Mouse (Mus musculus) midbrain, embryonic 13.5 days (tissue): ENCODE data around the gene Pex6. TPM values are rescaled to one million over a fixed set of nuclear protein-coding genes. Genes with fewer than 3 reads are reported as not detected.

Experiments
- ATAC-seq: fragments of 200-750 bp; cut with Nextera tagmentation; 2 replicates; pipeline ENCODE4 v1.8.0; 2017; ENCODE audit warnings: mild to moderate bottlenecking, moderate TSS enrichment, moderate library complexity
- H3K27ac ChIP-seq: fragments of 300-500 bp; sonication (generic); 2 replicates; pipeline ENCODE4 v1.5.1; 2015; ENCODE audit warnings: inconsistent platforms, mild to moderate bottlenecking, moderate library complexity
- H3K27me3 ChIP-seq: fragments of 300-500 bp; sonication (generic); 2 replicates; pipeline ENCODE4 v1.6.1; 2015; ENCODE audit warnings: mild to moderate bottlenecking, inconsistent platforms
- H3K36me3 ChIP-seq: fragments of 300-500 bp; sonication (generic); 2 replicates; pipeline ENCODE4 v1.6.1; 2015; ENCODE audit warnings: mild to moderate bottlenecking, inconsistent platforms
- H3K4me1 ChIP-seq: fragments of 300-500 bp; sonication (generic); replicated peaks from 2 replicates; pipeline ENCODE4 v1.6.1; 2015; ENCODE audit warnings: inconsistent platforms
- H3K4me2 ChIP-seq: fragments of 300-500 bp; sonication (generic); replicated peaks from 2 replicates; pipeline ENCODE4 v1.6.1; 2015; ENCODE audit warnings: moderate library complexity, mild to moderate bottlenecking, inconsistent platforms
- H3K4me3 ChIP-seq: fragments of 300-500 bp; sonication (generic); replicated peaks from 2 replicates; pipeline ENCODE4 v1.5.1; 2015; ENCODE audit warnings: mild to moderate bottlenecking, inconsistent platforms
- H3K9ac ChIP-seq: fragments of 300-500 bp; sonication (generic); replicated peaks from 2 replicates; pipeline ENCODE4 v1.6.1; 2015; ENCODE audit warnings: mild to moderate bottlenecking, inconsistent platforms
- H3K9me3 ChIP-seq: fragments of 300-500 bp; sonication (generic); 2 replicates; pipeline ENCODE4 v1.6.1; 2016; ENCODE audit warnings: mild to moderate bottlenecking, inconsistent platforms
- WGBS: fragments of 180-500 bp; shearing (Covaris S2); methylation state at CpG from one replicate; pipeline ENCODE4 v1.1.7; 2015; 5-methylcytosine and 5-hydroxymethylcytosine counted together
- polyA plus RNA-seq: library from polyadenylated mRNA; unstranded; fragments of >200 nt; fragmentation: Nextera tagmentation; extraction: Ambion mirVana; gene quantifications from 2 replicates; pipeline ENCODE4 v1.2.1, GENCODE M21; 2015

The Pex6 gene
- polyA plus RNA-seq, 1 experiment from 2014 or later, result 24.3 TPM

DNA sequence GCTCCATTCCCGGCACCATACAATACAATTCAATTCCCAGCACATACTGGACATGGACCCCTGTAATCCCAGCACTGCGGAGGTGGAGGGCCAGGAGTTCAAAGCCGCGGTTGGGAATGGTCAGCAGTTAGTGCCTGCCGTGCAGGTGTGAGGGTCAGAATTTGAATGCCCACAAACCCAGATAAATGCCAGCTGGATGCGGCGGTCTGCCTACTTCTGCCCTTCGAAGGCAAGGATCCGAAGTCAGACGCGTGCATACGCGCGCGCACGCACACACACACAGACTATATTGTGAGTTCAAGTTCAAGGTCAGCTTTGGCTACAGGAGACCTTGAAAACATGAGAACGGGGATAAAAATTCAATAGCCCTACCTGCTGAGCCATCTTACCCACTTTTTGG lies 60.4 kb downstream of the Pex6 start:
- Histone ChIP-seq H3K27me3 (no peaks in the 10 kb centered on the region), H3K4me2 (peak overlapping the region; percentile 96), H3K4me1 (peaks cover 23% of the 10 kb centered on the region), H3K9me3 (no peaks in the 10 kb centered on the region), H3K4me3 (peak overlapping the region; percentile 90), H3K27ac (0 out of 2 replicates have a peak overlapping the region, but pooled peaks have one; percentile 77), H3K9ac (peak overlapping the region; percentile 88), H3K36me3 (peaks cover 27% of the 10 kb centered on the region)
- 70% methylated on average over 17 of the region's 17 CpGs for WGBS
- no peak for ATAC-seq

- ATAC-seq, result peak; percentile 53
- Histone ChIP-seq H3K4me2 (peak overlapping the region; percentile 96), H3K36me3 (peaks cover 31% of the 10 kb centered on the region), H3K9ac (peak overlapping the region; percentile 88), H3K27ac (peak overlapping the region; percentile 77; the same call in 1 of the 2 replicates), H3K4me3 (peak overlapping the region; percentile 90), H3K4me1 (peaks cover 23% of the 10 kb centered on the region), H3K9me3 (no peaks in the 10 kb centered on the region), H3K27me3 (no peaks in the 10 kb centered on the region)
- 7% methylated on average over 5 of the region's 5 CpGs for WGBS
Observed at GRCm38 (mm10) chr17:46772038-46772403, 60.8 kb downstream of the Pex6 start.

GRCm38 (mm10) chr17:46772404-46773277 lies 61.4 kb downstream of the Pex6 start, which contains the start of gene 2310039H08Rik:
Gene 2310039H08Rik (plus strand): TSS chr17:46772635.
- peak within 1 kb of the TSS; percentile 77 for H3K27ac ChIP-seq
- H3K9me3 ChIP-seq, result no peaks in the 10 kb centered on the region
- peak; percentile 95 for ATAC-seq
- peak within 1 kb of the TSS; percentile 96 for H3K4me2 ChIP-seq
- peak within 1 kb of the TSS; percentile 90 for H3K4me3 ChIP-seq
- H3K9ac ChIP-seq, result peak within 1 kb of the TSS; percentile 88
- peaks cover 37% of the 10 kb centered on the region for H3K36me3 ChIP-seq
- no peaks in the 10 kb centered on the region for H3K27me3 ChIP-seq
- H3K4me1 ChIP-seq, result peaks cover 23% of the 10 kb centered on the region
- under 1% methylated on average over 50 of the region's 50 CpGs for WGBS

DNA sequence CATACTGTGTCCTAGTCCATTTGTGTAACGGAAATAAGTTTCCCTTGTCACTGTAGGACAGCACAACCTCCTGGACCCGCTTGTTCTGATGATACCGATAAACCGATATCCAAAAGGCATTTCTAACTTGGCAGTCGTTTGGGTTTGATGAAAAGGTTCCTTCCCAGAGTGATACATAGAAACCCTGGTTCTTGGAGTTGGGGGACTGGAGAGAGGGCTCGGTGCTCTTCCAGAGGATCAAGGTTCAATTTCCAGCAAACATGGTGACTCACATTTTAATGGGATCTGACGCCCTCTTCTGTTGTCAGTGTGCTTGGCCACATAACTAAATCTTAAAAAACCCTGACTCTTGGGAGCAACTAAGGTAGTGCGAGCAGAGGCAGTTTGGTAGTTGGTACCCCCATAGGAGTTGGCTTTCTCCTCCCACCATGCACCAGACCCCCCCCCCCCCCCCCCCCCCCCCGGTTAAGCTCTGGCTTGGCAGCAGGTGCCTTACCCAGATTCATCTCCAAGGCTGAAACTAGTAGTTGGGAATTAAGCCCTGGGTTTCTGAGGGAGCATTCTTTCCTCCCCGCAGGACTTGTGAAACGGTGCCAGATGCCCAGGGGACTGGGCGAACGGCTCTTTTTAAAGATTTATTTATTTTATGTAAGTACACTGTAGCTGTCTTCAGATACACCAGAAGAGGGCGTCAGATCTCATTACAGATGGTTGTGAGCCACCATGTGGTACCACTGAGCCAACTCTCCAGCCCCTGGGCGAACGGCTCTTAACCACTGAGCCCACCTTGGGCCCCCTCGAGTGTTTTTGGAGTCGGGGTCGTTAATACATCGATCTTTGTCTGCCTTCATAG lies 62.2 kb downstream of the Pex6 start:
- peaks cover 46% of the 10 kb centered on the region for H3K36me3 ChIP-seq
- WGBS, result 7% methylated on average over 19 of the region's 20 CpGs
- peak overlapping the region; percentile 96 for H3K4me2 ChIP-seq
- no peaks in the 10 kb centered on the region for H3K9me3 ChIP-seq
- no peaks in the 10 kb centered on the region for H3K27me3 ChIP-seq
- H3K4me1 ChIP-seq, result peaks cover 23% of the 10 kb centered on the region
- peak overlapping the region; percentile 88 for H3K9ac ChIP-seq
- peak overlapping the region; percentile 90 for H3K4me3 ChIP-seq
- no peak for ATAC-seq
- peak overlapping the region; percentile 77; the same call in 1 of the 2 replicates for H3K27ac ChIP-seq

- Histone ChIP-seq H3K9ac (no peak overlapping the region; the same call in 1 of the 2 replicates), H3K27me3 (no peaks in the 10 kb centered on the region), H3K4me3 (0 out of 2 replicates have a peak overlapping the region, but pooled peaks have one; percentile 90), H3K27ac (no peak overlapping the region), H3K36me3 (peaks cover 52% of the 10 kb centered on the region), H3K4me1 (peaks cover 23% of the 10 kb centered on the region), H3K9me3 (no peaks in the 10 kb centered on the region), H3K4me2 (peak overlapping the region; percentile 96)
- 50% methylated on average over 2 of the region's 2 CpGs for WGBS
- ATAC-seq, result no peak
Observed at GRCm38 (mm10) chr17:46774131-46774472, 62.8 kb downstream of the Pex6 start.

GRCm38 (mm10) chr17:46775070-46775469 lies 63.8 kb downstream of the Pex6 start:
- Histone ChIP-seq H3K27ac (no peak overlapping the region), H3K9me3 (no peaks in the 10 kb centered on the region), H3K27me3 (no peaks in the 10 kb centered on the region), H3K36me3 (peaks cover 61% of the 10 kb centered on the region), H3K4me3 (no peak overlapping the region), H3K4me1 (peaks cover 23% of the 10 kb centered on the region), H3K9ac (no peak overlapping the region), H3K4me2 (no peak overlapping the region)
- ATAC-seq, result no peak
- 95% methylated on average over 9 of the region's 9 CpGs for WGBS

Other genes with a start within 250 kb of the Pex6 start
- 4.6 and 5.0 TPM in 2 replicates for gene Ttbk1, start 223.8 kb upstream of the Pex6 start, polyA plus RNA-seq
- 31.6 and 32.4 TPM in 2 replicates for gene Dnph1, start 214.8 kb upstream of the Pex6 start, polyA plus RNA-seq
- gene Cul9, start 165.1 kb upstream of the Pex6 start, polyA plus RNA-seq, result 18.7 and 20.3 TPM in 2 replicates
- 4.1 and 6.0 TPM in 2 replicates for gene Srf, start 155.3 kb upstream of the Pex6 start, polyA plus RNA-seq
- 33.4 and 37.5 TPM in 2 replicates for gene Ptk7, start 82.0 kb upstream of the Pex6 start, polyA plus RNA-seq
- 49.1 and 54.1 TPM in 2 replicates for gene Klc4, start 65.4 kb upstream of the Pex6 start, polyA plus RNA-seq
- 75.1 and 89.5 TPM in 2 replicates for gene Mrpl2, start 65.2 kb upstream of the Pex6 start, polyA plus RNA-seq
- gene Cul7, start 61.1 kb upstream of the Pex6 start, polyA plus RNA-seq, result 41.6 and 46.3 TPM in 2 replicates
- 48.1 and 49.9 TPM in 2 replicates for gene Rrp36, start 37.1 kb upstream of the Pex6 start, polyA plus RNA-seq
- gene Mea1, start 32.7 kb upstream of the Pex6 start, polyA plus RNA-seq, result 237 and 241 TPM in 2 replicates
- 152 TPM in 2 replicates for gene Klhdc3, start 30.5 kb upstream of the Pex6 start, polyA plus RNA-seq
- gene Ppp2r5d, start 6.4 kb upstream of the Pex6 start, polyA plus RNA-seq, result 88.6 and 94.5 TPM in 2 replicates
- gene Gnmt, start 17.7 kb downstream of the Pex6 start, polyA plus RNA-seq, result 0.80 and 0.81 TPM in 2 replicates
- 55.7 and 59.8 TPM in 2 replicates for gene Cnpy3, start 40.8 kb downstream of the Pex6 start, polyA plus RNA-seq
- gene Ptcra, start 52.2 kb downstream of the Pex6 start, polyA plus RNA-seq, result 0.24 and 0.46 TPM in 2 replicates
- gene 2310039H08Rik, start 61.2 kb downstream of the Pex6 start, polyA plus RNA-seq, result 53.4 and 54.0 TPM in 2 replicates
- 119 and 125 TPM in 2 replicates for gene Rpl7l1, start 71.2 kb downstream of the Pex6 start, polyA plus RNA-seq
- 9.4 and 9.6 TPM in 2 replicates for gene Bicral, start 147.0 kb downstream of the Pex6 start, polyA plus RNA-seq
- 56.6 and 68.3 TPM in 2 replicates for gene Tbcc, start 179.2 kb downstream of the Pex6 start, polyA plus RNA-seq
- gene Prph2, start 199.0 kb downstream of the Pex6 start, polyA plus RNA-seq, result not detected in 2 replicates